Mouse (Mus musculus) left cerebral cortex, adult 11 months (tissue): Measurements from ENCODE around the gene Ly6g6f.
"Not testable (repeated sequence)": the region's sequence is repeated elsewhere in the genome, so short reads cannot be mapped to it uniquely, and the experiment has no call there.

Source experiments
- DNase-seq: peaks from one replicate; pipeline ENCODE4 v3.0.0; 2022; ENCODE audit warnings: low spot score

Gene Ly6g6f

DNA sequence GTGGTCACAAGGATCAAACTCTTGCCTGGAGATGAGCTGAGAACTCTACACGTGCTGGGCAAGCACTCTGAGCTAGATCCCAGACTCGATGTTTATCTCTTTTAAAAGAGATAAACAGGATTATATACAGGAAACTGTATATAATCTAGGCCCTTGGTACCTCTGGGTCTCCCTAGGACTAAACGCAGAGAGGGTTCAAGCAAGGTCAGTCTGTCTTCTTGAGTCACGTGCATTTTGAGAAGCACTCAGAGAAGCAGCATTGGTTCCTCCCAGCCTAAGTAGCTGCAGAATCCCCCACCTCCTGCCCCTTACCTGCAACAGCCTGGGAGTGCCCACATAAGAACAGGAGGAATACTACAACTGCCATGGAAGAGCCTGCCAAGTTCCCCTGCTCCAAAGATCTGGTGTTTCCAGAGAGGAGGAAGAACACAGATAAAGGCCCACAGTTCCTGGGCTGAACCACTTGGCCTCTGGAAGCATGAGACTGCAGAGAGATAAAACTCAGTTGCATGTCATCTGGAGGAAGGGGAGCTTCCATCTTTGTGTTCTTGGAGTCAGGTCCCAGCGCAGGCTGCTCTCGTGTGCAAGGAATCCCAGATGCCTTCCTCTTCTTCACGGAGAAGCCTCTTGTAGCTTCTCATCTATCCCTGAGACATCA is at the start of gene Ly6g6f:
TSS of gene Ly6g6f (minus strand) at position 403 of the 658 bp plus-strand sequence.
- no peak for DNase-seq

GRCm38 (mm10) chr17:35134801-35135590 is 49.6 kb upstream of the Ly6g6f start, which contains the start of gene Bag6:
Bag6 (plus strand) TSS chr17:35135178.
- DNase-seq = peak; percentile 93

DNA sequence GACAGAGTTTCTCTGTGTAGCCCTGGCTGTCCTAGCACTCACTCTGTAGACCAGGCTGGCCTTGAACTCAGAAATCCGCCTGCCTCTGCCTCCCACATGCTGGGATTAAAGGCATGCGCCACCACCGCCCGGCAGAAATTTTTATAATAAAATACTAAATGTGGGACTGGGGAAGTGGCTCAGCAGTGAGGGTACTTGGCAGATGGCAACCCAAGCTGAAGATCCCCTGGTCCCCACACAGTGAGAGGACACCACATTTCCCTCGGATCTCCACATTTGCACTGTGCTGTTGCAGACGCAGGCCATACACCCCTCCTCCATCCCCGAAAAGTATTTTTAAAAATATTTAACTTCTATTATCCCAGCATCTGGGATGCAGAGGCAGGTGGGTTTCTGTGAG is 48.1 kb upstream of the Ly6g6f start:
- DNase-seq = no peak

GRCm38 (mm10) chr17:35132174-35132560 is 46.8 kb upstream of the Ly6g6f start:
- no peak for DNase-seq

- no peak for DNase-seq
Measured at GRCm38 (mm10) chr17:35131500-35132173, 46.2 kb upstream of the Ly6g6f start, which contains the start of gene Apom. Apom (minus strand) TSS chr17:35132050.

GRCm38 (mm10) chr17:35131038-35131437 is 45.6 kb upstream of the Ly6g6f start:
- DNase-seq = no peak

DNA sequence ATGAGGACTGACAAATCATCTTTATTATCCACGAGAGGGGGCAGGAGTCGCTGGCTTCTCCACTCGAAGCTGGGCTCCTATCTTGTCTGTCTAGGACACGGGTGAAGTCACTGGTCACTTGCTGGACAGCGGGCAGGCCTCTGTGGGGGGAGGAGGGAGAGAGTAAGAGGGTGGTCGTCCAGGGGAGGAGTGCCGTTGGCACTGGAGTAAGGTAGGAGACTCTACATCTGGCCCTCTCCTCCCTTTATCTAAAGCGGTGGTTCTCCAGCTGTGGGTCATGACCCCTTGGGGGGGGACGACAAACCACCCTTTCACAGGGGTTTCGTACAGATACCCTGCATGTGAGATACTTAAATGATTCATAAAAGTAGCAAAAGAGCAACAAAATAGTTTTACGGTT is 43.6 kb upstream of the Ly6g6f start:
- no peak for DNase-seq

GRCm38 (mm10) chr17:35127017-35127416 is 41.6 kb upstream of the Ly6g6f start:
- no peak for DNase-seq

DNA sequence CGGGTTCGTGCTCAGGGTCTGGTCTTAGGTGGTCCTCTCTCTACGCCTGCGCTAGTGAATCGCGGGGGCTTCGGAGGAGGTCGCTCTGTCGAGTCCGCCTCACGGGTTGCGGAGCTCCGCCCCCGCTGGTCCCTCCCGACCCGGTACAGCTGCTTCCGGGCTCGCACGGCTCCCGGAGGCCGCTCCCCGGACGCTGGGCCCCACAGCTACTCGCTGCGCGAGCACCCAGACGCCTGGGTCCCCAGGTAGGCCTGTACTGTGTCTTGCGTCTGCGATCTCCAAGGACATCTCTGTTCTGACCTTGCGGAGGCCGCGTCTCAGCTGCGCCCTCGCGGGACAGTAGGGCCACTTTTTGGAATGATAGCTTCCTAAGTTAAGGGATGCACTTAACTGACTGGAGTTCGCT is 40.8 kb upstream of the Ly6g6f start, which contains the start of gene D17H6S53E:
TSS of gene D17H6S53E (plus strand) at position 168 of the 406 bp plus-strand sequence.
- DNase-seq = no peak

DNA sequence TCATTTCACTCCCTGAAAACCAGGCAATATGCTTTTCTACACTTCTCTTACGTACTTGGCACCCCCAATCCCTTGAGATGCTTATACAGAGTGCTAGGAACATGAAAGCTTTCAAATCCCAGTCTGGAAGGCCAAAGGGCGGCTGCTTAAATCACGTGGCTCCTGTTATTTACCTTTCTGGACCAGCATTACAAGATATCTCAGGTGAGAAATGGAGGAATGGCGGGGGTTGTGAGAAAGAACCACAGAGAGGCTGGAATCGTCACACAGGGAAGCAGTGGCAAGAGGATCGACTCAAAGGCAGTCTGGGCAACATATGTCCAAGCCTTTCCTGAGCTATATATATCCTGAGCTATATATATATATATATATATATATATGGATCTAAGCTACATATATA is 40.2 kb upstream of the Ly6g6f start:
- no peak for DNase-seq

- no peak for DNase-seq
Measured at GRCm38 (mm10) chr17:35125081-35125480, 39.7 kb upstream of the Ly6g6f start.

DNA sequence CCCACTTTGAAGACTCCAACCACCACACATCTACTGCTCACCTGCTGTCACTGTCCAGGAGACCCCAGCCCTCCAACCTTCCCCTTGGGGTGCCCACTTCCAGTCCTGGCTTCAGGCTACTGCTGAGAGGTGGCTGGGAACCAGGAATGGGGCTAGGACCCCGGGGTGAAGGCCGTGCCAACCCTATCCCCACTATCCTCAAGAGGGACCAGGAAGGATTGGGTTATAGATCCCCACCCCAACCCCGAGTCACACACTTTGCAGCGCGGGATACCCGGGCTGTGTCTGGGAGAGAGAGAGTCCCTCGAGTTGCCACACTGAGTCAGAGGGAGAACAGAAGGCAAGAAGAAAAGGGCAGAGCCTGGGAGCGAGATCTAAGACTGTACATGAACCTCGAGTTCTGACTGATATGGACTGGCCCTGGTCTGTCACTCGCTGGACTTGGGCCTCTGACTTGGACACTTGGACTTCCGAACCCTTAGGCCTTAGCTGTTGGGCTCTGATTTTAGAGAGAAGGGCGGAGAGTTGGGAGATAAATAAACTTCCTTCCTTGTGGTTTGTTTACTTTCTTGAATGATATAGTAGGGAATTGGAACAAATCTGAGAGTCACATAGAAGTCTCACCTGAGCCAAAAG is 39.0 kb upstream of the Ly6g6f start:
- DNase-seq = not testable (repeated sequence)

DNA sequence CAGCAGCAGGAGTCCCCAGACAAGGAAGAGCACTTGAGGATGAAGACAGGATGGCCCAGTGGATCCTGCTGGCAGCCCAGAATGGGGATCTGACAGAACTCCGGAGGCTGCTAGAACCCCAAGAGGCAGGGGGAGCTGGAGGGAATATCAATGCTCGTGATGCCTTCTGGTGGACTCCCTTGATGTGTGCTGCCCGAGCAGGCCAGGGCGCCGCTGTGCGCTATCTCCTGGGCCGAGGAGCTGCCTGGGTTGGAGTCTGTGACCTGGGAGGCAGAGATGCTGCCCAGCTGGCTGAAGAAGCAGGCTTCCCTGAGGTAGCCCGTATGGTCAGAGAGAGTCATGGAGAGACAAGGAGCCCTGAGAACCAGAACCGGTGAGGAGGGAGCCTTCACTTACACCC is 37.9 kb upstream of the Ly6g6f start:
- DNase-seq = not testable (repeated sequence)

GRCm38 (mm10) chr17:35121871-35122303 is 36.5 kb upstream of the Ly6g6f start, which contains the start of gene Csnk2b:
Csnk2b (minus strand) TSS chr17:35122053.
- DNase-seq = peak; percentile 69

DNA sequence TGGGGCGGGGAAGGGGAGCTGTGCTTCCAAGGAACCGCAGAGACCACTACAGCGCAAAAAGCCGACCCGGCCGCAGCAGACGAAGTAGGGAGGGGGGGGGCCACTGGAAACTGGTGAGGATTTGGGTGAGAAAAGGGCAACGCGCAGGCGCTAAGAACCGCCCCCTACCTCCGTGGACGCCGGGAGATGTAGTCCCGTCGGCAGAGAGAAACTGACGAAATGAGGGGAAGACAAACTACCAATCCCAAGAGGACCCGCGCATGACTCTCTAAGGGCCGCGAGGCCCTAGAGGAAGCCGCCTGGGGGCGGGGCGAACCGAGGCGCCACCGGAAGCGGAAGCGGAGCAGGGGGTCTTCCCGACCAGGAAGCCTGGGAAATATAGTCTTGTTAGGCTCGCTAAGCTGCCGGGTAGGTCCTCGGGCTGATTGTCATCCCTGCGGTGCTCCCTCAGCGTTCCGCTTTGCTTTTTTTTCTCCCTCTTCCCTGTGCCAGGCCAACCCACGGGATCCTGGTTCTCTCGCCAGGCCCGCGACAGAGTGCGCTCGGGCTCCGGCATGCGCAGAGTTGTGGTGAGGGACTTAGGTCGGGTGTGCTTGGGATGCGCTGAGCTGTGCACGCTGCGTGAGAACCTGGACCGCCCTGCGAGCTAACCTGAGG is 35.9 kb upstream of the Ly6g6f start, which contains the start of gene Gpank1:
TSS of gene Gpank1 (plus strand) at position 313 of the 657 bp plus-strand sequence.
- DNase-seq = peak; percentile 97

GRCm38 (mm10) chr17:35120745-35121142 is 35.3 kb upstream of the Ly6g6f start:
- DNase-seq = no peak

DNA sequence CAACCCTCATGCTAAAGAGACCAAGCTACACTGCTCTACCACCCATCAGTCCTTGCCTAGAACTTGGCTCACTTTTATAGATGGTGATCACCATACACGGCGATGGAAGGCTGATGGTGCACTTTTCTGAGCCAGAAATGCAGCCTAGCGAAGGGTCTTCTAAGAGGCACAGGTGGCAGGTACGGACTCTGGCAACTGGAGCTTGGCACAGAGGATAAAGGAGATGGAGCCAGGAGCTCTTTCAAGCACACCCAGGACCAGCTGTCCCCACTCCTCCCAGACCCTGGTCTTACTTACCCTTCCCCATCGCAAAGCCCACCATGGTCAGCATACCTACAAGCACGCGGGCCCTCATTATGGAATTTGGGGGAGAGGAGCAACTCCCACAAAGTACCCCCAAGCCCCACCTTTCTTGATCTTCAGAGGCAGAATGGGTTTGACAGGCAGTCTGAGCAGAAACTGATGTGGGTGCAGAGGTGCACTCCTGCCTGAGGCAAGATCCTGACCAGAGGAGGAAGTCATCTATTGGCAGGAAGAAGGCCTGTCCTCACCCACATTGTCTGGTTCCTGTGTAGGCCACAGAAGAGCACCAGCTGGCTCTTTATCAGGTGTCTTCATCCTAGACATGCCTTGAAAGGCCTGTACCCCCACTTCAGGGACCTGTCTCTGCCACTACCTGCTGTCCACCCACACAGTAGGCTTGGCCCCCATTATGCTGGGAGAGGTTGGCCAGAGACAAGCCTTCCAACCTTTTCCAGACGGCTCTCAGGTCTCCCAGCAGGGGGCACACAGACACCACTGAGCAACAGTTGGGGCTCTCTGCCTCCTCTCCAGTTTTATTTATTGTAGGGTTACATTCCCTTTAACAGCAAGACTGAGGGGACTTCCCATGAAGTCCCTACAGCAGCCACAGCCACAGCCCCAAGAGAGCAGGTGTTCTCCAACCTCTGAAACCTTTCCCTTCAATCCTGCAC is 29.9 kb upstream of the Ly6g6f start, which contains the start of gene Ly6g5b:
TSS of gene Ly6g5b (minus strand) at position 383 of the 974 bp plus-strand sequence.
- DNase-seq = no peak

DNA sequence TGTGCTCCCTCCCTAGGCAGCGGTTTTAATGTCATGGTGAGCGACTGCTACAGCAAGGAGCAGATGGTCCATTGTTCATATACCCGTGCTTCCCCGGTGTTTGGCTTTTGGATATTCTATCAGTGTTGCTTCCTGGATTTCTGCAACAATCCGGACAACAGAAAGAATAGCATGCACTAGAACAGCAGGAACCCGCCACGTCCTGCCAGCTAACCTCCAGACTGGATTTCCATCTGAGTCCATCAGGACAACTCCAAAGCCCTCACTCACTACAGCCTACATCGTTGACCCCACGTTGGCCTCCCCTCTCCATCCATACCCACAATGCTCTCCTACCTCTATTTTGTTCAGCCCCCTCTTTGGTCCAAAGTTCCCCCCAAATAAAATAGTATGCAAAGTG is 26.4 kb upstream of the Ly6g6f start:
- DNase-seq = no peak

GRCm38 (mm10) chr17:35108097-35108496 is 22.7 kb upstream of the Ly6g6f start, which contains the start of gene Ly6g5c:
Ly6g5c (plus strand) TSS chr17:35108279.
- no peak for DNase-seq

GRCm38 (mm10) chr17:35106522-35106921 is 21.1 kb upstream of the Ly6g6f start:
- no peak for DNase-seq
